Mouse (Mus musculus) liver, adult 2 months (tissue): ENCODE measurements around the gene Rbfox3.

Source experiments
- CTCF ChIP-seq: fragments of 200-500 bp; IDR thresholded peaks from 2 replicates; pipeline ENCODE4 v1.5.1; 2011; ENCODE audit warnings: low read depth, low read length, control low read depth
- POLR2A ChIP-seq: fragments of 200-500 bp; IDR thresholded peaks from 2 replicates; pipeline ENCODE4 v1.6.1; 2011; ENCODE audit warnings: low read length, control low read depth; ENCODE audit not compliant: insufficient read depth; ENCODE audit errors: extremely low read depth

GRCm38 (mm10) chr11:118768441-118768840 is 143.0 kb downstream of the Rbfox3 start:
- TF ChIP-seq POLR2A (no peak), CTCF (no peak)
